Mouse (Mus musculus) CD8-positive naive resting alpha-beta T cell, adult 2 months (primary cell): ENCODE data around the gene Osbpl7.

Experiments used
- DNase-seq, 2 experiments: peaks; one replicate each; pipeline ENCODE4 v3.0.0; 2022; ENCODE audit warnings: low read depth in 2 of 2, low spot score in 2 of 2

Gene Osbpl7

GRCm38 (mm10) chr11:97080291-97080690, 29.9 kb downstream of the Osbpl7 start:
- DNase-seq = no peak

- DNase-seq = peak; percentile 34 to 53
Measured at GRCm38 (mm10) chr11:97082977-97083376, 32.5 kb downstream of the Osbpl7 start.

GRCm38 (mm10) chr11:97083401-97084140, 33.1 kb downstream of the Osbpl7 start:
- no peak for DNase-seq

- DNase-seq = no peak
Measured at GRCm38 (mm10) chr11:97084821-97085505, 34.5 kb downstream of the Osbpl7 start.

GRCm38 (mm10) chr11:97086365-97086764, 35.9 kb downstream of the Osbpl7 start:
- no peak for DNase-seq

- no peak for DNase-seq
Measured at GRCm38 (mm10) chr11:97094600-97094999, 44.2 kb downstream of the Osbpl7 start.

GRCm38 (mm10) chr11:97098791-97099190, 48.4 kb downstream of the Osbpl7 start:
- no peak for DNase-seq

- DNase-seq = peak; percentile 78 to 80
Measured at GRCm38 (mm10) chr11:97101722-97102121, 51.3 kb downstream of the Osbpl7 start.

GRCm38 (mm10) chr11:97103163-97104090, 53.0 kb downstream of the Osbpl7 start:
- no peak for DNase-seq

GRCm38 (mm10) chr11:97104091-97104483, 53.7 kb downstream of the Osbpl7 start:
- DNase-seq = no peak

GRCm38 (mm10) chr11:97108976-97109375, 58.5 kb downstream of the Osbpl7 start:
- DNase-seq = no peak

- DNase-seq = no peak
Measured at GRCm38 (mm10) chr11:97112519-97113125, 62.2 kb downstream of the Osbpl7 start.

- no peak for DNase-seq
Measured at GRCm38 (mm10) chr11:97114671-97115601, 64.5 kb downstream of the Osbpl7 start, which contains the start of gene Tbx21. Gene Tbx21 (minus strand): TSS chr11:97115331.

GRCm38 (mm10) chr11:97115797-97116196, 65.4 kb downstream of the Osbpl7 start:
- DNase-seq = peak in 1 of 2 experiments; percentile 23
